Mouse (Mus musculus) megakaryocyte-erythroid progenitor cell, adult 5-6 weeks (primary cell): ENCODE measurements around the gene Fam69a. TPM values are rescaled to one million over a fixed set of nuclear protein-coding genes. Genes with fewer than 3 reads are reported as not detected.
"Not testable (repeated sequence)": the region's sequence is repeated elsewhere in the genome, so short reads cannot be mapped to it uniquely, and the experiment has no call there.

ENCODE experiments used
- ATAC-seq: replicated peaks from 2 replicates; pipeline ENCODE4 v1.8.0; 2016; ENCODE audit warnings: mild to moderate bottlenecking, inconsistent platforms; ENCODE audit not compliant: severe bottlenecking, poor library complexity, low FRiP score, low TSS enrichment
- total RNA-seq, 2 experiments: library from RNA; stranded (forward) in 1 of 2; stranded (reverse) in 1 of 2; fragments of 200-1000, 215-1000 nt in 1 of 2; fragments of >200 nt in 1 of 2; fragmentation: Nextera tagmentation in 1 of 2; gene quantifications; 2 replicates each; pipeline ENCODE4 v1.2.3; 2014 to 2017

The Fam69a gene
- total RNA-seq, 2 experiments from 2014 or later = 19.2 to 29.1 TPM

DNA sequence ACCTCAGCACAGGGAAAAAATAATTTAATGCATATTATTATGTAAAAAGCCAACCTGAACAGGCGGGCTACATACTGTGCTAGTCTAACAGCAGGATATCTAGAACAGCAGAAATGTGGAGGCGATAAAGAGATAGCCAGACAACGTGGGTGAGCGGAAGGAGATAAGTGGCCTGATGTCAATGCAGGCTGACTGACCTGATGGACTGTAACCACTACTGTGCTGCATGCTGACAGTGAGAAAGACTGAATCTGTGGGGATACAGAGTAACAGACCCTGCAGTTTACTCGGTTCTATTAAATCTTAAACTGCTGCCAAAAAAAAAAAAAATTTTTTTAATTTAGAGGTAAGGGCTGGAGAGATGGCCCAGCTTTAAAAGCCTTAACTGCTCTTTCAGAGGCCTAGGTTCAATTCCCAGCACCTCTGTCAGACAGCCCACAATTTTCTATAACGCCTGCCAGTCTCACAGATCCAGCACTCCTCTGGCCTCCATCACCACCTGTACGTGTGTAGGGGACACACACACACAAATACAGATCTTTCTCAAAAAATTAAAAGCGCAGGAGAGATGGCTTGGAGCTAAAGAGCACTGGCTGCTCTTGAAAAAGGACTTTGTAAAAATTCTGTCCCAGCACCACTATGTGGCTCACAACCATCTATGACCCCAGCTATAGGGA lies 27.1 kb downstream of the Fam69a start:
- peak; percentile 76 for ATAC-seq

DNA sequence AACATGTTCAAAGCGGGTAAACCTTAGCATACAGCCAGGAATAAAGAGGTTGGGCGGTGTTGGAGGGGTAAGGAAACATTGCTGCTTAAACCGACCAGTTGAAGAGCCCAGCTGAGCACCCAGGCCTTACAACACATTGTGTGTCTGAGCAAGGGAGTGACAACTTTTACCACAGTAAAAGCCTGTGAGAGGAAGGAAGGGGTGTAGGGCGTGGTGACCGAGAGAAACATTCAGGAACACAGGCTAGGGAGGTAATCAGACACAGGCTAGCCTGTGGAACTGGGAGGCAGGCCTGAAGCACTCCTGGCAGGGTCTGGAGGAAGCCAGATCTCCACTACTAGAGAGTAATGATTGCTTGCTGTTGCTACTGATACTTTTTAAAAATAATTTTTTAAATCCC lies 36.2 kb downstream of the Fam69a start:
- ATAC-seq = peak; percentile 73

DNA sequence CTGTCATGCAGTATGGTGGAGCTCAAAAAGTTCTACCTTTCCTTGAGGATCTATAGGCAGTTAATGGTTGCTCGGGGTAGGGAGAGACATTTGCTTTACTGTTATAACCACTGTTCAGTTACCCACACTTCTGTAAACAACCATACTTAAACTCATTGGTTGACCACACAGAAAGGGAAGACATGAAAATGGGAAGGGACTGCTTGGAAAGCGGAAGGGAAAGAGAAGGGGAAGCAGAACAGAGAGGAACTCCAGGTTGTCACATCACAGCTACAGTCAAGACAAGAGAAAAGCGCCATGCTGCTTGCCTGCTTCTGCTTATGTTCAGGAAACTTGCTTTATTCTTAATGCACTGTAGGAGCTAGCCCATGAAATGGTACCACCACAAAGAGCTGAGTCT lies 37.3 kb downstream of the Fam69a start:
- ATAC-seq = no peak

DNA sequence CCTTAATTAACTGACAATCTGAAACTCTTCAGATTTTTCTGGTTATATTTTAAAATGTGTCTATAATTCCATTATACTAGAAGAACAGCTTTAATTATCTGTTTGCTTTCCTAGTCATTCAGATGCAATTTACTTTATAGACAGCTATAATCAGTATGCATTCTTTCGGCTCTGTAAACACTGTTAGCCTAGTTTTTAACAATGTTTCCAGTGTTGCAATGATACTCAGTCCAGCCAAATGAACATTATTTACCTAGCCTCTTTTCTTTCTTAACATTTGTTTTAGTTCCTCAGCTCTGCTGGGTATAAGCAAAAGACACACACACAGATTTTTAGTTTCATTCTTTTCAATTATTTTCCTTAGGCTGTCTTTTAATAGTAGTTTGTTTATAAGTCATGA lies 38.0 kb downstream of the Fam69a start:
- no peak for ATAC-seq

DNA sequence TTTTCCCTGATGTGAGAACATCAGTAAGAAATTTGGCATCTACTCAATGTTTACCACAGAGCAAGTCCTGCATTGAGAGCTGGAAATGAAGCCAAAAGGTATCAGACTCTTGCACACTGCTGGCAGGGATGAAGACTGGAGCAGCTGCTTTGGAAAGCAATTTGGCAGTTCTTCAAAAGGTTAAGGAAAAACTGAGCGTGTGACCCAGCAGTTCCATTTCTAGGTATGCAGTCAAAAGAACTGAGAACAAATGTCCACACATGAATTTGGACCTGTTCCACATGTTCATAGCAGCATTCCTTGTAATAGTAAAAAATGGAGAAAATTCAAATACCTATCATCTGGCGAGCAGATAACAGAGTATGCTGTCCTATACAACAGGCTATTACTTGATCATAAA lies 39.3 kb downstream of the Fam69a start:
- peak; percentile 76 for ATAC-seq

DNA sequence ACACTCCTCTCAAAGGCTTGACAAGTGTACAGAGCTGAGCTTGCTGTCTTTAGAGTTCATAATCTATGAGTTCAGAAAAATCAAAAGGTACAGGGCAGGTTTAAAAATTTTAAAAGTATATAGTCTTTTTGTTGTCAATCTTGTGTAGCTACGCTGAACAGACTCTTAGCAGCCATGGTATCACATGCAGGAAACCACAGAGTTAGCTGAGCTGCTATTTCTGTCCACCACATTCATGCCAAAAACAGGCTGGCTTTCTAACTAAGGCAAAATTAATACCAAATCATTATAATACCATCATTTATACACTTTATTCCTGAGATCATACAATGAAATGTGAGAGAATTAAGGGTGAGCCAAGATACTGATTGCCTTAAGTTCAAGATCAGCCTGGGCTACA lies 40.4 kb downstream of the Fam69a start:
- ATAC-seq = no peak

DNA sequence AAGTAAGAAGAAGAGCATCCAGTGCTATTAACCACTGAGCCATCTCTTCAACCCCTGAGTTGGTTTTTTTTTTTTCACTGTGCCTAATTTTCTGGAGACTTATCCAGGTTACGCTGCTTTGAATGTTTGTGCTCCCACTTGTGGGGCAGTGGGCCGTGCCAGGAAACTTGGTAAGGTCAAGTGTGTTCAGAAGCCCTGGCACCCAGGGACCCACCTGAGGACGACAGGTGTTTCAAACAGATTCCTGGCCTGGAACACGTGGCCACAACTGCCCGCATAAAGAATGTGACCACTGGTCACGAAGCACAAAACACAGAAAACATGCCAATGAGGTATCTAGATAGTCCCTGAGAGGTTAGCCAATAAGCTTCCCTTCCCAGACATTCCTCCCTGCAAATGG lies 43.4 kb downstream of the Fam69a start:
- no peak for ATAC-seq

DNA sequence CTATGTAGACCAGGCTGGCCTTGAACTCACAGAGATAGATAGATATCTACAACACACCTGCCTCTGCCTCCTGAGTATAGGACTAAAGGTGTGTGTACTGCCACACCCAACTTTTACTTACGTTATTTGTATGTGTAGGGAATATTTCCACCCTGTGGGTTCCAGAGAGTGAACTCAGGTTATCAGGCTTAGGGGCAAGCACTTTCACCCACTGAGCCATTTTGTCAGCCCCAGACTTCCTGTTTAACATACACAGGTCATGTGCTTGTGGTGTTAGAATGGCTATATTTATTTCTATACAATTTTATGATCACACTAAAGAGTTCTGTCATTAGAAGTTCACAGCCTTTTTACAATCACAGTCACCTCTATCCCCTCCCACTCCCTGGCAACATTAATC lies 43.9 kb downstream of the Fam69a start:
- no peak for ATAC-seq

DNA sequence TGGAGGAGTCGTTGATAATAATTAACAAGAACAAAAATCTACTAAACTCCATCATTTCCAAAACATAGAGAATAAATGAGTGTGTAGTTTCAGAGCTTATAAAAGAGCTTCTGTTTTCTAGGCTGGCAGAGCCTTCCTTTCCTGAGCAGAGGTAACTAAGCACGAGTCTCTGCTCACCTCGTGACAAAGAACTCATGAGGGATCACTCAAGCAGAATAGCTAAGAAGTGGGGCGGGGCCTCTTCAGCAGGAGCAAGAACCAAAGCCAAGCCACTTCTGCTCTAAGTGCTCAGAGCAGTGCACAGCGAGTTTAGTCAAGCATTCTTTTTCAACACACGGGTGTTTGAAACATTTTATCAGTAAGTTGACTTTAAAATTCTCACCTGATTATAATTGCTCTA lies 45.7 kb downstream of the Fam69a start:
- no peak for ATAC-seq

DNA sequence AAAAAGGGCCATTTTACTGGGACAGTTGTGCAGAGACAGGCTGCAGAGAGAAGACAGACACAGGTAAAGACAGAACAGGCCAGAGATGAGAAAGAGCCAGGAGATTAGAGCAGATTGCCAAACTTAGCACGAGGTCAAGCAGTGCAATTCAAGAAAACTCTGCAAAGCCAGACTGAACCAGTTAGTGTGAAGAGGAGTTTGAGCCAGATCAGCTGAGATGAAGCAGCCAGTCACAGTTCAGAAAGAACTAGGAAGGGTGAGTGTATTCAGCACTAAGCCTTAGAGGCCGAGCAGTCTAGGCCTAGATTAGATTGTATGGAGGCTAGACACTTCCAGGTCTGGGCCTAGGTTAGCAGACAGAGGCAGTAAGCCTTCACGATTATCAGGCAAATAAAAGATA lies 47.2 kb downstream of the Fam69a start:
- peak; percentile 41 for ATAC-seq

DNA sequence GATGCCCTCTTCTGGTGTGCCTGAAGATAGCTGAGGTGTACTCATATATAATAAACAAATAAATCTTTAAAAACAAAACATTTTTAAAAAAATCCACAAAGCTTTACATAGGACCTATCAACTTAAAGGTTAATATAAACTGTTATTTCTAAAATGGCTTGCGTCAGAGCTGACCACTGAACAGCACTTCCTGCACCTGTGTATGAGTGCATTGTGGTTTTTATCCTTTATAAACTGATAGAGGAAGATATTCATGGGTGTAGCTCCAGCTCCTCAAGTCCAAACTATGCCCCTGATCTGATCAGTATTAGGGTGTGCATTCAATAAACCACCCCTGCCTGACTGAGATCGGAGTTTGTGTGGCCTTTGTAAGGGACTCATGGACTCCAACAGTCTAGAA lies 48.0 kb downstream of the Fam69a start:
- peak; percentile 24 for ATAC-seq

DNA sequence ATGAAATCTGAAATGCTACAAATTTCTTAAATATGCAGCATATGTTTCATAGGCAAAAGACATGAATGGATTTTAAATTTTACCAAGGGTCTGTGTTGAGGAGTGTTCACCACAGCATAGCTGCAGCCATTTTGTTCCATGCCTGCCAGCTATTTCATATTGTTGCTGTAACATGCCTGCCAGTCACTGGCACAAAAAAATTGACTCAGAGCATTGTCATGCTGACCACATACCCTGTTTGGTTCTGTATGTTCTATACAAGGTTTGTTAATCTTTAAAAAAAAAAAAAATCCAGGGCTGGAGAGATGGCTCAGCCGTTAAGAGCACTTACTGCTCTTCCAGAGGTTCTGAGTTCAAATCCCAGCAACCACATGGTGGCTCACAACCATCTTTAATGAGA lies 48.4 kb downstream of the Fam69a start:
- not testable (repeated sequence) for ATAC-seq

DNA sequence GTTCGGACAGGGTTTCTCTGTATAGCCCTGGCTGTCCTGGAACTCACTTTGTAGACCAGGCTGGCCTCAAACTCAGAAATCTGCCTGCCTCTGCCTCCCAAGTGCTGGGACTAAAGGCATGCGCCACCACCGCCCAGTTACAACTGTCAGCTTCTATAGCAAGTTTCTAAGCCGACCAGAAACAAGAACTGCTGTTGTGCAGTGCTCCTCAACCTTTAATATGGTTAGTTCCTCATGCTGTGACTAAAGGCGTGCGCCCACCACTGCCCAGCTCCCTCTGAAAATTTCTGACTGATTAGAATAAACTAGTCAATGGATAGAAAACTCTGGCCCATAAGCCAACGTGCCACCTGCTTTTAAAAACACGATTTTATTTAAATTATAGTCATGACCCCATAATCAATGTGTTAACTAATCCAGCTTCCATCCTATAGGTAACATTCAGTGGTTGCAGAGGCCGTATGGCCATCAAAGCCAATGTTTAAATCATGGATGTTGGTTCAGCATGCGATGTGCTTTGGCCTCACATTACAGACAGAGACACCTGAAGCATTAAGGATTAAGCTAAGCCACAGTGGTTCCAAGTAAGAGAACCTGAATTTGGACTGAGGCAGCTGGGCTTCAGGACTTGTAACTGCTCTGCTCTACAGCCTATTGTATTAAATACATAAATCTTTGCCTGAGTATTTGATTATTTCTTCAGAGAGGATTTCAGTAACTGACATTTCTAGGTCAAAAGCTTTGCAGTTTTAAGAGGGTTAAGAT lies 50.1 kb downstream of the Fam69a start:
- no peak for ATAC-seq

DNA sequence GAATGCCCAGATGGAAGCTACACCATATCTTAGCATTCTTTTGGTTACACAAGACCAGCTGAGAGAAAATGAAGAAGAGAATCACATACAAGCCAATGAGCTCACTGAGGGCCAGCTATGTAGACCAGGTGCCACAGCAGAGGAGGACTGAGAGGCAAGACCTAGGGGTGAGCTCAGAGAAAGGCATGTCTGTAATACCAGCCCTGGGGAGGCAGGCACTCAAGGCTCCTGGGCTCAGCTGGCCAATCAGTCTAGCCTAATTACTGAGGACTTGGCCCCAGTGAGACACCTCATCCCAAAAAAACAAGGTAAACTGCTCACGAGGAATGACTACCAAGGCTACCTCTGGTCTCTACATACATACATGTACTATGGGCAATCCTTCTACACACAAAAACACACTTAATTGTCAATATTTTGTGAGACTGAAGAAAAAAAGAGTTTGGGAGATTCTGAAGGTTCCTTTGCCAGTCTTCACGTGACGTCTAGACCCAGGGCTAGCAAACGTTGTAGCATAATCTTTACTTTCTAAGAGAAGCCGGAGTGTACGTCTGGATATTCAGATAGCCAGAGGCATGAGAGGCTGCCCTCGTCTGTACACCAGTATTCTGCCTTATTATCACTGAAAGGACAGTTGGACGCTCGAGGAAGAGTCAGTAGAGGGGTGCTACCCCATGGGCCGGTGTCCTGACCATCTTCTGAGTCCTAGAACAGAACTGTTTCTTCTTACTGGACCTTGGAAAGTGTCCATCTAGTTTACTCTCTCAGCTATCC lies 51.9 kb downstream of the Fam69a start:
- peak; percentile 73 for ATAC-seq

DNA sequence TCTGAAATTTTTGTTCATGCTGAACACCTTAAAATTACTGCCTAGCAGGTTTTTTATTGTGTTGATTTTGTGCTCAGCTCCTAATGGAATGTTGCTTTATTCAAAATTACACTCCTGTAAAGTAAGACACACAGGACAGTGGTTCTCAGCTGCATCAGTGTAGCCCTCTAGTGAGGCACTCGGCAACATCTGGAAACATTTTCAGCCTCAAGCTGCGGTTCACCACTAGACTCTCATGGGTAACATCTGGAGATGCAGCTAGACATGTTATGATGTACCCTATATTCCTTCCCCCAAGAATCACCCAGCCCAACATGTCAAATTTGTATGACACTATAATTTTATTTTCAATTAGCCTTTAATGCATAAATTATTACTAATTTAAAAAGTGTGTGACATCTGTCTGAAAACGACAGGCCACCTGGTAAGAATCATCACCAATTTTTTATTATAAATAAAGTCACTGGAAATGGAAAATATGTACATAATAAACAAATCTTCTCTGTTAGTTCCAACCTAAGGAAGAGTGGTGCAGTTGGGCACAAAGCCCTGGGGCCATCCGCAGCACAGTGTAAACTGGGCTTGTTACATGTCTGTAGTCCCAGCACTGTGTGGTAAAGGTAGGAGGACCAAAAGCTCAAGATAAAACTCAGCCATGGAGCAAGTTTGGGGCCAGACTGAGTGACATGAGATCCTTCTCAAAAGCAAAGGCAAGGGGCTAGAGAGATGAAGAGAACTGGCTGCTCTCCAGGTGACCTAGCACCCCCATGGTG lies 53.5 kb downstream of the Fam69a start:
- ATAC-seq = 0 out of 2 replicates have a peak, but pooled peaks have one; percentile 26

DNA sequence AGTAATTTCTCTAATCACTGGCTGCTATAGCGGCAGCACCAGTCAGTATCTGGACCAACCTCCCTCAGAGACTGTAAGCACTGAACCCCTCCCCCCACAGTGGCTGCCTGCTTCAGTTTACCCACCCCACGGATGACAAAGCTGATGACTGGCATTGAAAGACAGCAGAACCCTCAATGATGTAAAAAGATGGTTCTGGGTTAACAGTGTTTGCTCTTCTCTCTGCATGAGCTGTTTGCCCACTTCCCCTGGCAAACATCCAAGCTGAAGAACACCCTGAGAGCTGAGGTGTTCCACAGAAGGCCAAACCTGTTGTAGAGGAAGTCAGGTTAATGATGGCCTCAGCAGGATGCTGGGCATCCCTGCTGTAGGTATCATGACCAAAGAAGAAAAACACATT lies 54.3 kb downstream of the Fam69a start:
- ATAC-seq = no peak

DNA sequence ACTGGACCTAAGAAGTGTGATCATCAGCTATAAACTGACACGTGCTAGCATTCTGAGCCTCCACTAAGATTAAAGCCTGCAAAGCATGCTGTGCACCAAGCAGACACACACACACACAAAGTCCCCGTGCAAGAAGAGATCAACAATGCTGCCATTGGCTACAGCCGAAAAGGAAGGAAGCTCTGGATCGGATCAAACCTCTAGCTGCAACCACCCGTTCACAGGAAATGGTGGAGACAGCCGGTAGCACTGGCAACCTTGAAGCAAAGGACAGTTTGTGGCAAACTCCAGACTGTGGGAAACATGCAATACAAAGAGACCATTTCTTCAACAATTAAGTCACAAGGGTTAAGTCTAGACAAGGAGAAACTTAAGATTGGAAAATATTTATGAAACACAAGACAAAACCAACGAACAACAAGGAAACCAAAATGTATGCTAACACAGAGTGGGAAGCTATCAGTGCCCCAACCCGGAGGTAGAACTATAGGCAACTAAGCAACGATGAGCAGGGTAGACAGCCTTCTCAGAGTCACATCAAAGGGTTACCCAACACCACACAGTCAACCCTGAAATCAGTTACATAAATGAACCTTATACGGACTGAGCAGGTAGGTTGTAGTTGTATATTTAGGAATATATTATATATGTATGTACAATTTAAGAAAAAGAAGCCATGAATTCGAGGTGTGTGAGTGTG lies 60.2 kb downstream of the Fam69a start:
- ATAC-seq = peak; percentile 47

DNA sequence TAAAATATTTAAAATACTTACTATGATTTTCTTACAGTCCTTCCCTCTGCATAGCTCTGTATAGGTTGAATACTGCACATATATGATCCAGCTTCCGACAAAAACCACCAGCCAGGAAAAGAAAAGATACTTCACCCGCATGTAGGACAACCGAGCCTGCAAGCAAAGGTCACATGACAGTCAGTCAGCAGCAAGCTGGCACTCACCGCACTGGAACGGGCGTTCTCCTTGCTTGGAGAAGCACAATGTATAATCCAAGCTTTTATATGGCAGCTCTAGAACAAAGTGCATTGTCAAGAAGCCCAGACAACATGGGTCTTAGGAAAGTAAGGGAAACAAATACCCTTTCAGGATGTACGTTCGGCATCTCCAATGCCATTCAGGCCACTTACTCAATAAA lies 62.3 kb downstream of the Fam69a start:
- no peak for ATAC-seq

DNA sequence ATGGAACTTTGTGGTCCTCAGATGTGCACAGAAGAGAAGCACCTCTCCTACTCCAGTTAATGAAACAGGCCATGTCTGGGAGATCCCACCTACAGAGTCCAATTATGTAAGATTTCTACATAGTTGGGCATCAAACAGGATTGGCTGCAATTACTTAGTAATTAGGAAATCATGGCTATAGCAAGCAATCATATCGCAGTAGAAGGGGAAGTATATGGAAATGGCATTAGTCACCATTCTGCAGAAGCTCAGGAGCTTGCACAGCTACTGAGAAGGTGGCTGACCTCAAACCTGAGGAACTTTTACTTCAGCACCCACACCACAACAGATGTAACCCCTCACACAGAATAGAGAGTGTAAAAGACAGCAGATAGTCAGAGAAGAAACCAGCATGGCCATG lies 64.0 kb downstream of the Fam69a start:
- ATAC-seq = no peak
